Mouse (Mus musculus) lung, adult 2 months (tissue): ENCODE data around the gene Impdh2. TPM values are rescaled to one million over a fixed set of nuclear protein-coding genes. Genes with fewer than 3 reads are reported as not detected.
"Not testable (repeated sequence)": the region's sequence is repeated elsewhere in the genome, so short reads cannot be mapped to it uniquely, and the experiment has no call there.

ENCODE experiments used
- DNase-seq: peaks from one replicate; pipeline ENCODE4 v3.0.0; 2022
- H3K4me1 ChIP-seq: fragments of 200-500 bp; 2 replicates; pipeline ENCODE4 v1.6.1; 2011; ENCODE audit warnings: low read length; ENCODE audit not compliant: control insufficient read depth, insufficient read depth
- H3K4me3 ChIP-seq: fragments of 200-500 bp; replicated peaks from 2 replicates; pipeline ENCODE3; 2011; ENCODE audit warnings: low read depth, mild to moderate bottlenecking, control low read depth, low read length; ENCODE audit errors: extremely low read depth
- CTCF ChIP-seq: fragments of 200-500 bp; IDR thresholded peaks from 2 replicates; pipeline ENCODE4 v1.5.1; 2011; ENCODE audit warnings: mild to moderate bottlenecking, low read length, control low read depth; ENCODE audit not compliant: insufficient read depth
- POLR2A ChIP-seq: fragments of 200-500 bp; IDR thresholded peaks from 2 replicates; pipeline ENCODE4 v1.6.1; 2011; ENCODE audit warnings: low read depth, mild to moderate bottlenecking, control low read depth, low read length, borderline replicate concordance; ENCODE audit errors: extremely low read depth
- WGBS: fragments of 180-500 bp; shearing (Covaris S2); methylation state at CpG from one replicate; pipeline ENCODE4 v1.1.7; 2018; 5-methylcytosine and 5-hydroxymethylcytosine counted together
- polyA plus RNA-seq: library from polyadenylated mRNA; depleted of rRNA; stranded (reverse); fragments of >200 nt; gene quantifications from 2 replicates; pipeline ENCODE4 v1.2.3, GENCODE M21; 2012; rRNA removed

Impdh2 gene
- polyA plus RNA-seq, 1 experiment: 63.3 TPM

DNA sequence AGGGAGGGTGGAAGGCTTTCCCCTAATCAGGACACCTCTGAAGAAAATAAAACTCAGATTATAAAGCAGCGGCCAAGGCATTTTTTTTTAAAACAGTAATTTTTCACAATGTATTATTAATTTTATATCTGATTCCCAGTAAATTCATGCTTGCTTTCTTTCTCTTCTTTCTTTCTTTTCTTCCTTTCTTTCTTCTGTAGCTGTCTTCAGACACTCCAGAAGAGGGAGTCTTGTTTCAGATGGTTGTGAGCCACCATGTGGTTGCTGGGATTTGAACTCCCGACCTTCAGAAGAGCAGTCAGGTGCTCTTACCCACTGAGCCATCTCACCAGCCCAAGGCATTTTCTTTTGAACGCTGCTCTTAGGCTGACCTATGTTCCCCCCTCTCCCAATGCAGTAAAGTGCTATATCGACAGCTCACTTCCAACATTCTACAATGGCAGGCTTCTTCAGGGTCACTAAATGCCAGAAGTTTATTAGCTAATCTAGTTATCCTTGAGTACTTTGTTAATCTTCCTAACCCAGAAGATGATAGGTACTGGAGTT is 39.0 kb downstream of the Impdh2 start:
- TF ChIP-seq POLR2A (no peak), CTCF (no peak)
- 75% methylated on average over 4 of the region's 4 CpGs for WGBS
- H3K4me3 ChIP-seq: no peak overlapping the region
- H3K4me1 ChIP-seq: no peaks in the 10 kb centered on the region
- no peak for DNase-seq

- 34% methylated on average over 2 of the region's 2 CpGs for WGBS
- Histone ChIP-seq H3K4me1 (no peaks in the 10 kb centered on the region), H3K4me3 (no peak overlapping the region)
- peak; percentile 18 for DNase-seq
- TF ChIP-seq CTCF (no peak), POLR2A (no peak)
Measured at GRCm38 (mm10) chr9:108600011-108600410, 39.9 kb downstream of the Impdh2 start.

DNA sequence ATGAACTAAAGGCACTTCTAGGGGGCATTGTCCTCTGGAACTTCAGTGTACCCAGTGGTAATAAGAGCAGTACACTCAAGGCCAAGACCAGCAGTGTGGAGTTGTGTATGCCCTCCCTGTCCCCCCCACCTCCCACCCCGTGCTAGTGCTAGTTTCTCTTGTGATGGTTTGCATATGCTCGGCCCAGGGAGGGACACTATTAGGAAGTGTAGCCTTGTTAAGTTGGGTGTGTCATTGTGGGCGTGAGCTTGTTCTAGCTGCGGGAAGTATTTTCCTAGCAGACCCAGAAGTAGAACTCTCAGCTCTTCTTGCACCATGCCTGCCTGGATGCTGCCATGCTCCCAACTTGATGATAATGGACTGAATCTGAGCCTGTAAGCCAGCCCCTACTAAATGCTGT is 41.9 kb downstream of the Impdh2 start:
- no peak for DNase-seq
- Histone ChIP-seq H3K4me3 (no peak overlapping the region), H3K4me1 (no peaks in the 10 kb centered on the region)
- TF ChIP-seq CTCF (no peak), POLR2A (no peak)
- WGBS: 54% methylated on average over 4 of the region's 4 CpGs

- H3K4me3 ChIP-seq, H3K4me1 ChIP-seq, DNase-seq: not testable (repeated sequence)
- 82% methylated on average over 5 of the region's 5 CpGs for WGBS
Measured at GRCm38 (mm10) chr9:108607929-108608328, 47.8 kb downstream of the Impdh2 start.

DNA sequence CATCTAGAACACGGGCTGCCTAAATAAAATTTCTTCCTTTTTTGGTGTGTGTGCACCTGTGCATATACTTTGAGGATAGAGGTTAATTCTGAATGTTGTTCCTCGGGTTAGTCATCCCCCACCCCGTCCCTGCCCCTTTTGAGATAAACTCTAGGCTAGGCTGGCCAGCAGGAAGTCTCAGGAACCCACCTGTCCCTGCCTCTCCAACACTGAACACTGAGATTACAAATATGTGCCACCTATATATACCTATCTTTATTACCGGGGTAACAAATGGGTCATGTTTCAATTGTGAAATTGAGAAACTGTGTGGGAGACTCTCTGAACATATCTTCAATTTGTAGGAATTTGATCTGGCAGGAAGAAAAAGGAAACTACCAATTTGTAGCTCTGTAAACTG is 48.8 kb downstream of the Impdh2 start:
- no peak for DNase-seq
- no peak overlapping the region for H3K4me3 ChIP-seq
- TF ChIP-seq CTCF (no peak), POLR2A (no peak)
- H3K4me1 ChIP-seq: no peaks in the 10 kb centered on the region
- 90% methylated on average over 4 of the region's 4 CpGs for WGBS

GRCm38 (mm10) chr9:108611488-108611887 is 51.4 kb downstream of the Impdh2 start:
- no peak for TF ChIP-seq CTCF
- TF ChIP-seq POLR2A: no peak
- Histone ChIP-seq H3K4me1 (no peaks in the 10 kb centered on the region), H3K4me3 (no peak overlapping the region)
- no peak for DNase-seq
- 95% methylated on average over 10 of the region's 10 CpGs for WGBS

Other genes with a start within 250 kb of the Impdh2 start
- 1,012 and 1,202 TPM in 2 replicates for gene Gpx1, start 221.4 kb upstream of the Impdh2 start, polyA plus RNA-seq
- 59.4 and 75.6 TPM in 2 replicates for gene Usp4, start 212.4 kb upstream of the Impdh2 start, polyA plus RNA-seq
- 0.58 and 0.66 TPM in 2 replicates for gene 1700102P08Rik, start 167.5 kb upstream of the Impdh2 start, polyA plus RNA-seq
- gene Ccdc36, start 131.8 kb upstream of the Impdh2 start, polyA plus RNA-seq: not detected in 2 replicates
- not detected in 2 replicates for gene BC048562, start 123.8 kb upstream of the Impdh2 start, polyA plus RNA-seq
- 26.8 and 27.2 TPM in 2 replicates for gene Ccdc71, start 99.8 kb upstream of the Impdh2 start, polyA plus RNA-seq
- 108 and 109 TPM in 2 replicates for gene Klhdc8b, start 98.7 kb upstream of the Impdh2 start, polyA plus RNA-seq
- 189 and 231 TPM in 2 replicates for gene Lamb2, start 80.5 kb upstream of the Impdh2 start, polyA plus RNA-seq
- 134 and 161 TPM in 2 replicates for gene Usp19, start 69.7 kb upstream of the Impdh2 start, polyA plus RNA-seq
- gene Qars, start 52.6 kb upstream of the Impdh2 start, polyA plus RNA-seq: 140 and 204 TPM in 2 replicates
- 64.4 and 76.6 TPM in 2 replicates for gene Qrich1, start 43.5 kb upstream of the Impdh2 start, polyA plus RNA-seq
- gene Ndufaf3, start 7.1 kb downstream of the Impdh2 start, polyA plus RNA-seq: 45.5 and 46.3 TPM in 2 replicates
- gene Dalrd3, start 9.6 kb downstream of the Impdh2 start, polyA plus RNA-seq: 183 and 199 TPM in 2 replicates
- 58.7 and 67.6 TPM in 2 replicates for gene Wdr6, start 18.5 kb downstream of the Impdh2 start, polyA plus RNA-seq
- 19.6 and 22.4 TPM in 2 replicates for gene P4htm, start 37.4 kb downstream of the Impdh2 start, polyA plus RNA-seq
- gene Arih2, start 89.1 kb downstream of the Impdh2 start, polyA plus RNA-seq: 24.6 and 35.4 TPM in 2 replicates
- 22.3 and 24.4 TPM in 2 replicates for gene Slc25a20, start 101.8 kb downstream of the Impdh2 start, polyA plus RNA-seq
- 22.3 and 26.1 TPM in 2 replicates for gene Prkar2a, start 129.0 kb downstream of the Impdh2 start, polyA plus RNA-seq
- gene Ip6k2, start 223.5 kb downstream of the Impdh2 start, polyA plus RNA-seq: 66.1 and 69.4 TPM in 2 replicates
- 34.1 and 42.9 TPM in 2 replicates for gene Nckipsd, start 248.1 kb downstream of the Impdh2 start, polyA plus RNA-seq